Mouse (Mus musculus) CH12.LX (cell line): ENCODE measurements around the gene Tut1. TPM values are rescaled to one million over a fixed set of nuclear protein-coding genes. Genes with fewer than 3 reads are reported as not detected.

ENCODE experiments used
- DNase-seq: peaks from one replicate; pipeline ENCODE4 v3.0.0-alpha.2; 2013; ENCODE audit errors: extremely low read depth
- H3K27ac ChIP-seq: 2 replicates; pipeline ENCODE4 v1.5.1; 2012; ENCODE audit warnings: low read depth, mild to moderate bottlenecking, control low read depth, moderate library complexity; ENCODE audit not compliant: insufficient read depth
- H3K27me3 ChIP-seq: replicated peaks from 2 replicates; pipeline ENCODE3; 2012; ENCODE audit warnings: inconsistent platforms
- H3K36me3 ChIP-seq, 2 experiments: replicated peaks in 1 of 2; 2 replicates each; pipeline versions ENCODE3 to v1.6.1; 2012; ENCODE audit warnings: inconsistent platforms in 1 of 2, low read length in 1 of 2, mild to moderate bottlenecking in 1 of 2, mixed read lengths in 1 of 2, moderate library complexity in 1 of 2; ENCODE audit not compliant: control insufficient read depth in 1 of 2, insufficient read depth in 1 of 2
- H3K4me1 ChIP-seq, 2 experiments: 2 replicates each; pipeline ENCODE4 v1.6.1; 2012; ENCODE audit warnings: inconsistent platforms in 1 of 2, moderate library complexity in 1 of 2; ENCODE audit not compliant: insufficient read depth in 2 of 2, control insufficient read depth in 1 of 2
- H3K4me2 ChIP-seq: 2 replicates; pipeline ENCODE4 v1.6.1; 2012; ENCODE audit warnings: low read depth, mild to moderate bottlenecking, control low read depth; ENCODE audit not compliant: poor library complexity, insufficient read depth, severe bottlenecking
- H3K4me3 ChIP-seq, 3 experiments: fragments of 150-350 bp in 1 of 3; sonication (generic) in 1 of 3; replicated peaks in 1 of 3; 2 replicates each; pipeline versions ENCODE3 to v1.5.1; 2011 to 2012; ENCODE audit warnings: low read depth in 2 of 3, low read length in 2 of 3, mild to moderate bottlenecking in 2 of 3, moderate library complexity in 2 of 3, control low read depth in 1 of 3, improper control_type of control experiment in 1 of 3, inconsistent platforms in 1 of 3, mixed read lengths in 1 of 3; ENCODE audit not compliant: poor library complexity in 1 of 3
- H3K79me2 ChIP-seq: replicated peaks from 2 replicates; pipeline ENCODE4 v1.6.1; 2012; ENCODE audit warnings: mild to moderate bottlenecking, moderate library complexity; ENCODE audit not compliant: control insufficient read depth, poor library complexity, insufficient read depth, severe bottlenecking; ENCODE audit errors: extremely low read depth
- H3K9ac ChIP-seq: 2 replicates; pipeline ENCODE4 v1.6.1; 2012; ENCODE audit warnings: low read depth, mild to moderate bottlenecking, control low read depth, moderate library complexity; ENCODE audit not compliant: insufficient read depth
- H3K9me3 ChIP-seq: replicated peaks from 2 replicates; pipeline ENCODE3; 2012; ENCODE audit warnings: low read length, inconsistent platforms, mixed read lengths
- CTCF ChIP-seq, 2 experiments: IDR thresholded peaks in 1 of 2; conservative IDR thresholded peaks in 1 of 2; 2 replicates each; pipeline ENCODE4 v1.5.1; 2011 to 2012; ENCODE audit warnings: low read depth in 2 of 2, low read length in 2 of 2, improper control_type of control experiment in 1 of 2, inconsistent platforms in 1 of 2, mild to moderate bottlenecking in 1 of 2, moderate library complexity in 1 of 2
- GABPA ChIP-seq: IDR thresholded peaks from 2 replicates; pipeline ENCODE4 v1.6.1; 2012; ENCODE audit warnings: low read depth, low read length, improper control_type of control experiment, inconsistent platforms; ENCODE audit not compliant: insufficient replicate concordance
- HCFC1 ChIP-seq: IDR thresholded peaks from 2 replicates; pipeline ENCODE4 v1.6.1; 2012; ENCODE audit warnings: low read depth, mild to moderate bottlenecking, inconsistent platforms, low read length, improper control_type of control experiment
- IRF4 ChIP-seq: IDR thresholded peaks from 2 replicates; pipeline ENCODE4 v1.6.1; 2014; ENCODE audit warnings: low read depth, mild to moderate bottlenecking, inconsistent platforms, low read length, improper control_type of control experiment
- JUND ChIP-seq: conservative IDR thresholded peaks from 2 replicates; pipeline ENCODE4 v1.6.1; 2011; ENCODE audit warnings: low read depth, low read length, improper control_type of control experiment
- MAZ ChIP-seq: IDR thresholded peaks from 2 replicates; pipeline ENCODE4 v1.6.1; 2012; ENCODE audit warnings: low read depth, mild to moderate bottlenecking, inconsistent platforms, low read length, improper control_type of control experiment, moderate library complexity
- MEF2A ChIP-seq: IDR thresholded peaks from 2 replicates; pipeline ENCODE4 v1.6.1; 2014; ENCODE audit warnings: low read depth, mild to moderate bottlenecking, inconsistent platforms, low read length, improper control_type of control experiment, borderline replicate concordance
- MYC ChIP-seq: IDR thresholded peaks from 2 replicates; pipeline ENCODE4 v1.6.1; 2011; ENCODE audit warnings: low read depth, mild to moderate bottlenecking, improper control_type of control experiment, low read length
- NELFE ChIP-seq: IDR thresholded peaks from 2 replicates; pipeline ENCODE4 v1.6.1; 2011; ENCODE audit warnings: low read depth, low read length, improper control_type of control experiment
- NRF1 ChIP-seq: IDR thresholded peaks from 2 replicates; pipeline ENCODE4 v1.6.1; 2014; ENCODE audit warnings: low read depth, mild to moderate bottlenecking, inconsistent platforms, low read length, improper control_type of control experiment, moderate library complexity
- PAX5 ChIP-seq: IDR thresholded peaks from 2 replicates; pipeline ENCODE4 v1.6.1; 2012; ENCODE audit warnings: low read length, inconsistent platforms, mixed read lengths
- POLR2A ChIP-seq: IDR thresholded peaks from 2 replicates; pipeline ENCODE4 v1.6.1; 2011; ENCODE audit warnings: low read depth, mild to moderate bottlenecking, improper control_type of control experiment, low read length
- POLR2AphosphoS2 ChIP-seq: IDR thresholded peaks from 2 replicates; pipeline ENCODE4 v1.6.1; 2011; ENCODE audit warnings: low read depth, low read length, improper control_type of control experiment
- SIN3A ChIP-seq: IDR thresholded peaks from 2 replicates; pipeline ENCODE4 v1.6.1; 2012; ENCODE audit warnings: low read length, improper control_type of control experiment, inconsistent platforms
- SMC3 ChIP-seq: IDR thresholded peaks from 2 replicates; pipeline ENCODE4 v1.6.1; 2011; ENCODE audit warnings: low read depth, low read length, improper control_type of control experiment
- TBP ChIP-seq: conservative IDR thresholded peaks from 2 replicates; pipeline ENCODE4 v1.6.1; 2011; ENCODE audit warnings: low read depth, low read length, improper control_type of control experiment
- USF2 ChIP-seq: conservative IDR thresholded peaks from 2 replicates; pipeline ENCODE4 v1.6.1; 2011; ENCODE audit warnings: low read depth, low read length, improper control_type of control experiment
- ZKSCAN1 ChIP-seq: IDR thresholded peaks from 2 replicates; pipeline ENCODE4 v1.6.1; 2012; ENCODE audit warnings: low read depth, inconsistent platforms, low read length, improper control_type of control experiment, borderline replicate concordance
- ZMIZ1 ChIP-seq: IDR thresholded peaks from 2 replicates; pipeline ENCODE4 v1.6.1; 2012; ENCODE audit warnings: low read depth, mild to moderate bottlenecking, inconsistent platforms, low read length, improper control_type of control experiment
- ZNF384 ChIP-seq: IDR thresholded peaks from 2 replicates; pipeline ENCODE4 v1.6.1; 2012; ENCODE audit warnings: low read depth, low read length, improper control_type of control experiment, inconsistent platforms
- dilution Hi-C: fragments of 300-500 bp; cut with MboI; formaldehyde crosslinking; loops from 2 replicates; pipeline ENCODE4 v1.14.3; 2020; ENCODE audit warnings: low sequenced_read_pairs; ENCODE audit not compliant: extremely low pct_unique_long_range_greater_than_20kb, extremely low pct_ligation_motif_present
- in situ Hi-C: fragments of 300-500 bp; cut with MboI; formaldehyde crosslinking; loops from 3 replicates; pipeline ENCODE4 v1.14.3; 2019; ENCODE audit warnings: low sequenced_read_pairs, low pct_ligation_motif_present, low pct_unique_long_range_greater_than_20kb, mixed read lengths
- polyA plus RNA-seq: library from polyadenylated mRNA; unstranded; fragments of >175 nt; gene quantifications from 2 replicates; pipeline ENCODE4 v1.2.1, GENCODE M21; 2012; ENCODE audit warnings: low read depth; ENCODE audit not compliant: insufficient read length
- total RNA-seq, 2 experiments: library from RNA; depleted of rRNA; stranded (reverse); fragments of 300-350 nt in 1 of 2; fragments of >200 nt in 1 of 2; gene quantifications; 2 replicates each; pipeline ENCODE4 v1.2.3; 2012 to 2014

Tut1 gene
- total and polyA plus RNA-seq, 3 experiments: 40.4 to 54.9 (median 47.7) TPM

DNA sequence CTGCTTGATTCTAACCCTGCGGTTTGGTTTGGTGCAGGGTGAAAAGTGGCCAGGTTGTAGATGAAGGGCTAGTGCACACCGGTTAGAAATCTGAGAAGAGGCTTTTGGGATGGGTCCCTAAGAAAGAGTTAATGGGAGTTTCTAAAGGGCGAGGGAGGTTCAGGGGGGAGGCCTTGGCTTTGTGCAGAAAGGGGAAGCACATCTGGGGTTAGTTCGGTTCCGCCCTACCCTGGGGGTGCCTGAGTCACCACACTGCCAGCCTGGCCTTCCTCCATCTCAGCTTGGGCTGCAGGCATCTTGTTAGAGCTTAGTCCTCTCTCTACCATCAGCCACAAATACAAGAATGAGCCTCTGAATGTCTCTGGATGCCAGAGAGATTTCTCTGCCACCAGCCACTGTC, 27.1 kb downstream of the Tut1 start:
- Histone ChIP-seq H3K27ac (no peak overlapping the region), H3K27me3 (no peaks in the 10 kb centered on the region), H3K4me1 (peaks cover 27 to 87% of the 10 kb centered on the region in 2 experiments), H3K4me3 (no peak overlapping the region), H3K79me2 (no peaks in the 10 kb centered on the region; the same call in 1 of the 2 replicates), H3K4me2 (no peak overlapping the region), H3K36me3 (peaks cover 45 to 64% of the 10 kb centered on the region in 2 experiments), H3K9me3 (no peaks in the 10 kb centered on the region), H3K9ac (no peak overlapping the region)
- dilution Hi-C loops: no loop called here
- in situ Hi-C loops: no loop called here
- TF ChIP-seq JUND: no peak
- peak; percentile 6; the same call in 1 of the 2 replicates for TF ChIP-seq ZMIZ1
- TF ChIP-seq NRF1: no peak
- DNase-seq: peak; percentile 49

DNA sequence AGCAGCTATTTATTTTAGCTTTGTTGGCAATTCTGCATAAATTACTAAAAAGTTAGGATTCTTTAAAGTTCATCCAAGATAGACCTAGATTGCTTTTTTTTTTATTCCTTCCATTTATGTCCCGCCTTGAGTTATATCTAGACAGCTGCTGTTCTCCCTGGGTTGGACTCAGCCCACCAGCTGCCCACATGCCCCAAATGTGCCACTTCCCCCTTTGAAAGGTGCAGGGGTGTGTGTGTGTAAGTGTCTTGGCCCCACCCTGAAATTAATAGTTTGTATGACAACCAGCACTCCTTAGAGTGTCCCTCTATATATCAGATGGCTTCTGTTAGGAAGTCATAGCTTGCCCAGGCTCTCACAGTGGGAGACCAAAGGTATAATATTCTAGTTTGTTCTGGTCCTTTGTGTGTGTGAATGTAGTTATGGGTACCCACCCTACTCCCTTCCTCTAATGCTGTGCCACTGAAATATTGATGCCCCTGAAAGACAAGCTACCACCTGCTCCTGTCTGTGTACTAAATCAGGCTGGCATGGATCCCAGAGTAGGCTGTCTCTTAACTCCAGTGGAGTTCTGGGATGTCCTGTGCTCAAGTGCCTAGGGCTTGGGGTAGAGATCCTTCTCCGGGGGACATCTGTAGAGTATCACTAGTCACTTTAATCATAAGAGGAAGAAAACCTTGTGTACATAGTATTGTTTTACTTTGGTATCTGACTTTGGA, 28.0 kb downstream of the Tut1 start:
- no peak for DNase-seq
- Histone ChIP-seq H3K27ac (no peak overlapping the region), H3K4me2 (no peak overlapping the region), H3K27me3 (no peaks in the 10 kb centered on the region), H3K4me1 (peaks cover 27 to 86% of the 10 kb centered on the region in 2 experiments), H3K36me3 (peaks cover 39 to 56% of the 10 kb centered on the region in 2 experiments), H3K79me2 (no peaks in the 10 kb centered on the region; the same call in 1 of the 2 replicates), H3K4me3 (no peak overlapping the region), H3K9ac (no peak overlapping the region), H3K9me3 (no peaks in the 10 kb centered on the region)
- in situ Hi-C loops: no loop called here
- no peak for TF ChIP-seq GABPA
- 0 out of 2 replicates have a peak, but pooled peaks have one; percentile 7 for TF ChIP-seq POLR2A
- no peak for TF ChIP-seq ZKSCAN1
- TF ChIP-seq NRF1: no peak
- TF ChIP-seq HCFC1: no peak
- TF ChIP-seq MAZ: no peak
- TF ChIP-seq POLR2AphosphoS2: peak; percentile 6; the same call in 1 of the 2 replicates
- no peak for TF ChIP-seq MEF2A
- TF ChIP-seq CTCF (conservative IDR thresholded peaks at IDR 0.05 in 1 of 2, IDR thresholded peaks at IDR 0.05 in 1 of 2; ENCODE audit: low read depth in 2 of 2, low read length in 2 of 2): no peak
- TF ChIP-seq SMC3: no peak
- no peak for TF ChIP-seq SIN3A
- TF ChIP-seq IRF4: no peak
- no peak for TF ChIP-seq TBP
- no peak for TF ChIP-seq MYC
- TF ChIP-seq USF2: no peak
- 0 out of 2 replicates have a peak, but pooled peaks have one; percentile 17 for TF ChIP-seq NELFE
- no peak for TF ChIP-seq PAX5
- TF ChIP-seq ZMIZ1: no peak
- TF ChIP-seq ZNF384: 0 out of 2 replicates have a peak, but pooled peaks have one; percentile 15
- dilution Hi-C loops: no loop called here
